Mouse (Mus musculus) ES-Bruce4 (cell line): ENCODE results near the gene Adcy6.

Source experiments
- CTCF ChIP-seq: IDR thresholded peaks from one replicate; pipeline ENCODE4 v1.8.1; 2011; ENCODE audit warnings: low read depth, low read length
- POLR2A ChIP-seq: IDR thresholded peaks from one replicate; pipeline ENCODE4 v1.8.1; 2011; ENCODE audit warnings: low read length; ENCODE audit not compliant: insufficient read depth

DNA sequence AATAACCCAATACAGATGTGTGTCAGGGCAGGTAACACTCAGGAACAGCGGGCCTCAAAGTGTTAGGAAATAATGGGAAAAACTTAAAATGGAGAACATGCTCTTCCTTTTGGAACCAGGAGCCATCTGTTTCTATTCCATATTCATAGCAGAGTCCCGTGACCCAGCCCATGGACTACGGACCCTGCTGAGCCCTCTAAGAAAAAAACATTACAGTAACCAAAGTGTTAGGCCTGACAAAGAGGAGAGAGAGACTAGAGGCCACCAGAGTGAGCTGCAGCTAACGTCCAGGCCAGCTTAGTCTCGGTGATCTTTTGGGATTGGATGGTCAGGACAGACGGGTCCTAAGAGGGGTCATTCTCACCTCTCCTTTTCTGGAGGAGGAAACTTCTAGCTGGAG is 5.1 kb upstream of the Adcy6 start:
- TF ChIP-seq CTCF (no peak), POLR2A (no peak)
